Mouse (Mus musculus) E14TG2a.4 (cell line): Measurements from ENCODE around the gene Tinf2.

Source experiments
- CTCF ChIP-seq: conservative IDR thresholded peaks from 2 replicates; pipeline ENCODE4 v1.5.1; 2014; ENCODE audit warnings: low read length
- NANOG ChIP-seq: IDR thresholded peaks from 2 replicates; pipeline ENCODE4 v1.6.1; 2014; ENCODE audit warnings: borderline replicate concordance, low read length, mixed read lengths
- POU5F1 ChIP-seq: IDR thresholded peaks from 2 replicates; pipeline ENCODE4 v1.6.1; 2014; ENCODE audit warnings: low read length, borderline replicate concordance

DNA sequence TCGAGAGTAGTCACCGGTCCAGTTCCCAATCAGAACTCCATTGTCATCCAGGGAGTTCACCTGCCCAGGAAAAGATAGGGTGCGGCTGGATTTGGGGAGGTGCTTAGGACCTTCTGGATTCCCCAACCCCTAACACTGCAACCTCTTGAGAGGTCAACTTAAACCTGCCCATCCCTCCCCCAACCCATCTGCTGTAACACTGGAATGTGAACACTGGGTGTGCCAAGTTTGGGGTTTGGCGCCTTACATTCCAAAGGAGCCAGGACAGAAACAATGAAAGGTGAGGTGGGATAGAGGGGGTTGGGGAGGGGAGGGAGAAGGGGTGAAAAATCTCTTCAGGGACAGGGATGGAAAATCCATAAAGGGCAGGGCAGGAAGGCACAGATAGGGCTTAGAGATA is 27.9 kb upstream of the Tinf2 start:
- TF ChIP-seq CTCF = no peak
- TF ChIP-seq POU5F1 = no peak
- no peak for TF ChIP-seq NANOG
